Mouse (Mus musculus): ENCODE data around the gene Slc39a11.
A peak's percentile ranks its signal among the peaks of the same experiment; 100 is the strongest.

The Slc39a11 gene

GRCm38 (mm10) chr11:113649353-113650210, at the start of gene Slc39a11:
Gene Slc39a11 (minus strand): TSS chr11:113650079.
- DNase-seq (ENCODE audit: low spot score in 2 of 2), result peak; percentile 42 to 57

GRCm38 (mm10) chr11:113699643-113700042, 49.8 kb upstream of the Slc39a11 start:
- DNase-seq (ENCODE audit: low spot score in 2 of 2), result no peak

- no peak for DNase-seq (ENCODE audit: low spot score in 2 of 2)
Measured at GRCm38 (mm10) chr11:113698013-113698545, 48.2 kb upstream of the Slc39a11 start.

GRCm38 (mm10) chr11:113697571-113697970, 47.7 kb upstream of the Slc39a11 start:
- no peak for DNase-seq (ENCODE audit: low spot score in 2 of 2)

- no peak for DNase-seq (ENCODE audit: low spot score in 2 of 2)
Measured at GRCm38 (mm10) chr11:113691851-113692250, 42.0 kb upstream of the Slc39a11 start.

GRCm38 (mm10) chr11:113691318-113691717, 41.4 kb upstream of the Slc39a11 start:
- DNase-seq (ENCODE audit: low spot score in 2 of 2), result no peak

GRCm38 (mm10) chr11:113690506-113690905, 40.6 kb upstream of the Slc39a11 start:
- no peak for DNase-seq (ENCODE audit: low spot score in 2 of 2)

- no peak for DNase-seq (ENCODE audit: low spot score in 2 of 2)
Measured at GRCm38 (mm10) chr11:113687031-113687430, 37.2 kb upstream of the Slc39a11 start.

- DNase-seq (ENCODE audit: low spot score in 2 of 2), result peak in 1 of 2 experiments; percentile 11
Measured at GRCm38 (mm10) chr11:113684707-113685426, 35.0 kb upstream of the Slc39a11 start.

- peak; percentile 95 for DNase-seq (ENCODE audit: low spot score in 2 of 2)
Measured at GRCm38 (mm10) chr11:113683957-113684706, 34.3 kb upstream of the Slc39a11 start, which contains the start of the genes Fam104a and D11Wsu47e. Gene Fam104a (minus strand): TSS chr11:113684155. Gene D11Wsu47e (plus strand): TSS chr11:113684412.

GRCm38 (mm10) chr11:113683627-113683956, 33.7 kb upstream of the Slc39a11 start:
- no peak for DNase-seq (ENCODE audit: low spot score in 2 of 2)

- DNase-seq (ENCODE audit: low spot score in 2 of 2), result peak; percentile 18 to 28
Measured at GRCm38 (mm10) chr11:113682897-113683626, 33.2 kb upstream of the Slc39a11 start.

- DNase-seq (ENCODE audit: low spot score in 2 of 2), result no peak
Measured at GRCm38 (mm10) chr11:113681979-113682378, 32.1 kb upstream of the Slc39a11 start.

GRCm38 (mm10) chr11:113680954-113681353, 31.1 kb upstream of the Slc39a11 start:
- DNase-seq (ENCODE audit: low spot score in 2 of 2), result no peak

- DNase-seq (ENCODE audit: low spot score in 2 of 2), result no peak
Measured at GRCm38 (mm10) chr11:113678373-113678772, 28.5 kb upstream of the Slc39a11 start.

- no peak for DNase-seq (ENCODE audit: low spot score in 2 of 2)
Measured at GRCm38 (mm10) chr11:113677378-113677777, 27.5 kb upstream of the Slc39a11 start.

GRCm38 (mm10) chr11:113676847-113677246, 27.0 kb upstream of the Slc39a11 start:
- DNase-seq (ENCODE audit: low spot score in 2 of 2), result no peak

- DNase-seq (ENCODE audit: low spot score in 2 of 2), result no peak
Measured at GRCm38 (mm10) chr11:113674595-113674994, 24.7 kb upstream of the Slc39a11 start.

- no peak for DNase-seq (ENCODE audit: low spot score in 2 of 2)
Measured at GRCm38 (mm10) chr11:113673614-113674013, 23.7 kb upstream of the Slc39a11 start.

- no peak for DNase-seq (ENCODE audit: low spot score in 2 of 2)
Measured at GRCm38 (mm10) chr11:113669711-113670110, 19.8 kb upstream of the Slc39a11 start.

GRCm38 (mm10) chr11:113668857-113669256, 19.0 kb upstream of the Slc39a11 start:
- no peak for DNase-seq (ENCODE audit: low spot score in 2 of 2)
